Mouse (Mus musculus) ES-Bruce4 (cell line): ENCODE measurements around the gene Ankdd1b.

Experiments used
- CTCF ChIP-seq: IDR thresholded peaks from one replicate; pipeline ENCODE4 v1.8.1; 2011; ENCODE audit warnings: low read depth, low read length
- EP300 ChIP-seq: IDR thresholded peaks from 2 replicates; pipeline ENCODE4 v1.6.1; 2011; ENCODE audit warnings: low read depth, low read length; ENCODE audit not compliant: insufficient read depth
- POLR2A ChIP-seq: IDR thresholded peaks from one replicate; pipeline ENCODE4 v1.8.1; 2011; ENCODE audit warnings: low read length; ENCODE audit not compliant: insufficient read depth

DNA sequence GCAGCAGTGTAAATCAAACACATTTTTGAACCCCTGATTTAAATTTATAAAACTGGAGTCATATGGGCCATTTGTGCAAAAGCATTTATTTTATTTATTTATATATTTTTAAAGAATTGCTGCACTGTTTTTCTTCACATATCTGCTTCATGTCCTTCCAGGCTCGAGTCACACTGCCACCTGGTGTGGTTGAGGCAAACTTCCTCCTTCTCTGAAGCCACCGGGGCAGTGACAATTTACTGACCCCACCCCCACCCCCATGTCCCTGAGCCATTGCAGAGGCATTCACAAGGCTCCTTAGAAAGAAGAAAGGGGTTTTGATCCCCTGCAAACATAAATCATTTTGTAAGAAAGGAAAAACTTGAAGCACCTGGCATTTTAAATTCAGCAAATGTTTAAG lies 95.5 kb downstream of the Ankdd1b start:
- TF ChIP-seq POLR2A (no peak), CTCF (peak; percentile 19), EP300 (no peak)
